Mouse (Mus musculus) embryo, embryonic 11.5 days (tissue): ENCODE data around the gene Hepacam.

Experiments used
- DNase-seq: peaks from one replicate; pipeline ENCODE4 v3.0.0-alpha.2; 2012; ENCODE audit warnings: low read depth, low spot score

The Hepacam gene

GRCm38 (mm10) chr9:37384284-37385182 is 17.4 kb downstream of the Hepacam start:
- DNase-seq = no peak

GRCm38 (mm10) chr9:37390891-37391290 is 23.7 kb downstream of the Hepacam start:
- DNase-seq = no peak

GRCm38 (mm10) chr9:37392071-37392470 is 24.9 kb downstream of the Hepacam start:
- DNase-seq = no peak

GRCm38 (mm10) chr9:37393482-37394131 is 26.5 kb downstream of the Hepacam start:
- DNase-seq = no peak

- DNase-seq = no peak
Observed at GRCm38 (mm10) chr9:37400585-37400984, 33.4 kb downstream of the Hepacam start.

- no peak for DNase-seq
Observed at GRCm38 (mm10) chr9:37401802-37402201, 34.7 kb downstream of the Hepacam start, which contains the start of gene Robo4. Gene Robo4 (plus strand): TSS chr9:37401897.

- no peak for DNase-seq
Observed at GRCm38 (mm10) chr9:37402501-37402900, 35.4 kb downstream of the Hepacam start.

- no peak for DNase-seq
Observed at GRCm38 (mm10) chr9:37403011-37403410, 35.9 kb downstream of the Hepacam start.

- DNase-seq = no peak
Observed at GRCm38 (mm10) chr9:37406372-37406771, 39.2 kb downstream of the Hepacam start.

GRCm38 (mm10) chr9:37407850-37408502 is 40.8 kb downstream of the Hepacam start:
- DNase-seq = no peak

- DNase-seq = no peak
Observed at GRCm38 (mm10) chr9:37409698-37410445, 42.7 kb downstream of the Hepacam start.

GRCm38 (mm10) chr9:37412989-37413388 is 45.8 kb downstream of the Hepacam start:
- no peak for DNase-seq

- DNase-seq = no peak
Observed at GRCm38 (mm10) chr9:37414666-37415065, 47.5 kb downstream of the Hepacam start.

GRCm38 (mm10) chr9:37418791-37419190 is 51.6 kb downstream of the Hepacam start:
- no peak for DNase-seq

- DNase-seq = peak; percentile 76
Observed at GRCm38 (mm10) chr9:37420676-37421075, 53.5 kb downstream of the Hepacam start.

- no peak for DNase-seq
Observed at GRCm38 (mm10) chr9:37421239-37421638, 54.1 kb downstream of the Hepacam start.

GRCm38 (mm10) chr9:37429326-37429725 is 62.2 kb downstream of the Hepacam start:
- DNase-seq = no peak

GRCm38 (mm10) chr9:37430582-37430981 is 63.4 kb downstream of the Hepacam start:
- peak; percentile 84 for DNase-seq

GRCm38 (mm10) chr9:37432026-37432666 is 65.0 kb downstream of the Hepacam start:
- DNase-seq = no peak

- DNase-seq = no peak
Observed at GRCm38 (mm10) chr9:37432720-37433421, 65.7 kb downstream of the Hepacam start, which contains the start of gene Robo3. Gene Robo3 (minus strand): TSS chr9:37433246.
